Mouse (Mus musculus) lung, embryonic 15.5 days (tissue): ENCODE data around the gene Pdss2. TPM values are rescaled to one million over a fixed set of nuclear protein-coding genes. Genes with fewer than 3 reads are reported as not detected.

Experiments used
- ATAC-seq: fragments of 200-750 bp; cut with Nextera tagmentation; 2 replicates; pipeline ENCODE4 v1.8.0; 2017; ENCODE audit warnings: moderate number of reproducible peaks, borderline replicate concordance; ENCODE audit not compliant: low FRiP score, low TSS enrichment; ENCODE audit errors: extremely low read depth
- H3K27ac ChIP-seq: fragments of 300-500 bp; sonication (generic); 2 replicates; pipeline ENCODE4 v1.5.1; 2015; ENCODE audit warnings: moderate library complexity, mild to moderate bottlenecking, inconsistent platforms
- H3K27me3 ChIP-seq: fragments of 300-500 bp; sonication (generic); 2 replicates; pipeline ENCODE4 v1.6.1; 2015; ENCODE audit warnings: inconsistent platforms
- H3K36me3 ChIP-seq: fragments of 300-500 bp; sonication (generic); 2 replicates; pipeline ENCODE4 v1.6.1; 2015; ENCODE audit warnings: inconsistent platforms
- H3K4me1 ChIP-seq: fragments of 300-500 bp; sonication (generic); 2 replicates; pipeline ENCODE4 v1.6.1; 2015; ENCODE audit warnings: inconsistent platforms
- H3K4me2 ChIP-seq: fragments of 300-500 bp; sonication (generic); 2 replicates; pipeline ENCODE4 v1.6.1; 2015; ENCODE audit warnings: inconsistent platforms, mild to moderate bottlenecking, moderate library complexity
- H3K4me3 ChIP-seq: fragments of 300-500 bp; sonication (generic); 2 replicates; pipeline ENCODE4 v1.5.1; 2015; ENCODE audit warnings: mild to moderate bottlenecking, inconsistent platforms
- H3K9ac ChIP-seq: fragments of 300-500 bp; sonication (generic); 2 replicates; pipeline ENCODE4 v1.6.1; 2015; ENCODE audit warnings: inconsistent platforms
- H3K9me3 ChIP-seq: fragments of 300-500 bp; sonication (generic); 2 replicates; pipeline ENCODE4 v1.6.1; 2016; ENCODE audit warnings: inconsistent platforms
- WGBS: fragments of 180-500 bp; shearing (Covaris S2); methylation state at CpG from one replicate; pipeline ENCODE4 v1.1.7; 2015; 5-methylcytosine and 5-hydroxymethylcytosine counted together
- polyA plus RNA-seq: library from polyadenylated mRNA; unstranded; fragments of >200 nt; fragmentation: Nextera tagmentation; extraction: Ambion mirVana; gene quantifications from 2 replicates; pipeline ENCODE4 v1.2.1, GENCODE M21; 2015

Pdss2 gene
- polyA plus RNA-seq, 1 experiment from 2014 or later: 11.9 TPM

DNA sequence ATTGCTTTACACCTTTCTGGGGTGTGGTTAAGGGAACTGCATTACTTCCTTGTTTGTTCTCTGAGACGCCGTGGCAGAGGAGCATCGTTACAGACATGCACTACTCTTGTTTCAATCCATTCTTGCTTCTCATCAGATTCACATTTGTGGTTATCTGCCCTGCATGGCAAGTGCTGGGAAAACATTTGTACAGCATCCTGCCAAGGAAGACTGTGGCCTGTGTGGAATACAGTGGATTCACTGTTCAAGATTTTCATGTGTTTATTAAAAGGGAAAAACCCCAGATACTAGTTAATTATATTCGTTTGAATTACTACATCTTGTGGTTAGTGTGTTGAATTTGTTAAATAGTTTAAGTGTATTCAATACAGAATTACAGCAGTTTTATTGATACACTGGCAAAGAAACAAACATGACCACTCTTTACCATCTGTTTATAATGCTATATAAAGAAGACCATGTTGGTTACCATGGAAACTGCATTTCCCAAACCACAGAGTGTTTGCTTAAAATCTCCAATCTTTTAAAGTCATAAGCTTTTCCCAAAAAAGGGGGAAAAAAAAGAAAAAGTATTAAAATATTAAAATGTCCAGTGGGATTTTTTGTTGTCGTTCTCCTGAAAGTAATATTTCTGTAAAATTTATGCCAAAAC lies 58.5 kb downstream of the Pdss2 start:
- Histone ChIP-seq H3K36me3 (no peaks in the 10 kb centered on the region), H3K9me3 (no peaks in the 10 kb centered on the region), H3K4me1 (no peaks in the 10 kb centered on the region), H3K9ac (no peak overlapping the region), H3K27ac (no peak overlapping the region), H3K27me3 (no peaks in the 10 kb centered on the region), H3K4me3 (no peak overlapping the region), H3K4me2 (no peak overlapping the region)
- ATAC-seq: no peak
- WGBS: 74% methylated on average over 5 of the region's 5 CpGs

- Histone ChIP-seq H3K4me2 (no peak overlapping the region), H3K36me3 (no peaks in the 10 kb centered on the region), H3K9me3 (no peaks in the 10 kb centered on the region), H3K27ac (no peak overlapping the region), H3K4me1 (no peaks in the 10 kb centered on the region), H3K4me3 (no peak overlapping the region), H3K9ac (no peak overlapping the region), H3K27me3 (no peaks in the 10 kb centered on the region)
- 55% methylated on average over 1 of the region's 1 CpGs for WGBS
- ATAC-seq: no peak
These were observed 64.3 kb downstream of the Pdss2 start for GRCm38 (mm10) chr10:43285541-43285940.

- Histone ChIP-seq H3K4me1 (no peaks in the 10 kb centered on the region), H3K4me3 (no peak overlapping the region), H3K4me2 (no peak overlapping the region), H3K36me3 (no peaks in the 10 kb centered on the region), H3K27ac (no peak overlapping the region), H3K27me3 (no peaks in the 10 kb centered on the region), H3K9ac (no peak overlapping the region), H3K9me3 (no peaks in the 10 kb centered on the region)
- WGBS: 65% methylated on average over 2 of the region's 2 CpGs
- no peak for ATAC-seq
These were observed 69.4 kb downstream of the Pdss2 start for GRCm38 (mm10) chr10:43290638-43291230.

DNA sequence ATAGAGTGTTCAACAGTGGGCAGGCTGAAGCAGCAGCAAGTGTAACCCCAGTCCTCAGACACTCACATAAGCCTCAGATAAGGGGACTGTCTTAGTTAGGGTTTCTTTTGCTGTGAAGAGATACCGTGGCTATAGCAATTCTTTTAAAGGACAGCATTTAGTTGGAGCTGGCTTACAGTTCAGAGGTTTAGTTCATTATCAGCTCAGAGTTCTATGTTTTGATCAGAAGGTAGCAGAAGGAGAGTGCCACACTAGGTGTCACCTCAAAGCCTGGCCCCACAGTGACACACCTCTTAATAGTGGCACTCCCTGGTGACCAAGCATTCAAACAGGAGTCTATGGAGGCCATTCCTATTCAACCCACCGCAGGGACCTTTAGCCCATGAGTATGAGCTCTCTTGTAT lies 70.0 kb downstream of the Pdss2 start:
- ATAC-seq: no peak
- no peaks in the 10 kb centered on the region for H3K36me3 ChIP-seq
- WGBS: 63% methylated on average over 2 of the region's 2 CpGs
- no peak overlapping the region for H3K27ac ChIP-seq
- H3K4me3 ChIP-seq: no peak overlapping the region
- H3K4me1 ChIP-seq: no peaks in the 10 kb centered on the region
- H3K4me2 ChIP-seq: no peak overlapping the region
- no peaks in the 10 kb centered on the region for H3K27me3 ChIP-seq
- no peak overlapping the region for H3K9ac ChIP-seq
- H3K9me3 ChIP-seq: no peaks in the 10 kb centered on the region

DNA sequence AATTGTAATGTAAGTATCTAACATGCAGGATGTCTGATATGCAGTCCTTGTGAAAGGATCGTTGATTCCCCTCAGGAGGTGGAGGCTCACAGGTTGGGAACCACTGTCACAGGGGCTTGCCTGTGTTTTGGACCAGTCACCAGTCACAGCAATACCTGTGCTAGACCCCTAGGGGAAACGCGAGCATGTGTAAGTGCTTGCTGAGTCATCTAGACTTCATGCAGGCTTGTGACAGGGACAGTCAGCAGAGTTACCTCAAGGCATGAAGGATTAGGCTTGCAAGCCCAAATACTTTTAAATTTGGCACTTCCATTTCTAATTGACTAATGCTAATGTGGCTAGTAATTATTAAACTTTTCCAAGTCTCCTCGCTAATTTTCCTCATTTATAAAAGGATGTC lies 71.2 kb downstream of the Pdss2 start:
- H3K4me2 ChIP-seq: no peak overlapping the region
- no peak overlapping the region for H3K27ac ChIP-seq
- ATAC-seq: no peak
- H3K36me3 ChIP-seq: no peaks in the 10 kb centered on the region
- H3K4me3 ChIP-seq: no peak overlapping the region
- no peak overlapping the region for H3K9ac ChIP-seq
- no peaks in the 10 kb centered on the region for H3K9me3 ChIP-seq
- H3K27me3 ChIP-seq: no peaks in the 10 kb centered on the region
- no peaks in the 10 kb centered on the region for H3K4me1 ChIP-seq
- WGBS: 69% methylated on average over 4 of the region's 4 CpGs

DNA sequence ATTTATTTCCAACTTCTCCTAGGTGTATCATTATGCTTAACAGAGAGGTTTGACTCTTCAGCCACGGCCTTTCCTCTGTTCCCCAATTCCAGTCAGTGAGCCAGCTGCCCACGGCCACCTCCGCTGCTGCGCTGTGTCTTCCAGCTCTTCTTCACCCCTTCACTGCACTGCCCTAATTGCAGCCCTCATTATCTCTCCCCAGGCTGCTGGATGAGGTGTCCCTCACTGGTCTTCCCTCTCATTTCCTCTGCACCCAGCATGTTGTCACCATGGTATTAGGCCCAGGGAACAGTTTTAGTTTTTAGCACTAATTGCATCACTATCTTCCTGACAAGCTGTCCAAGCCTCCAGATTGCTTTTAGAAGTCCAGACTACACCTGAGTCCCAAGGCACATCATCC lies 73.0 kb downstream of the Pdss2 start:
- 72% methylated on average over 4 of the region's 4 CpGs for WGBS
- Histone ChIP-seq H3K36me3 (no peaks in the 10 kb centered on the region), H3K9ac (no peak overlapping the region), H3K27ac (no peak overlapping the region), H3K4me2 (no peak overlapping the region), H3K9me3 (no peaks in the 10 kb centered on the region), H3K4me3 (no peak overlapping the region), H3K27me3 (no peaks in the 10 kb centered on the region), H3K4me1 (no peaks in the 10 kb centered on the region)
- no peak for ATAC-seq

DNA sequence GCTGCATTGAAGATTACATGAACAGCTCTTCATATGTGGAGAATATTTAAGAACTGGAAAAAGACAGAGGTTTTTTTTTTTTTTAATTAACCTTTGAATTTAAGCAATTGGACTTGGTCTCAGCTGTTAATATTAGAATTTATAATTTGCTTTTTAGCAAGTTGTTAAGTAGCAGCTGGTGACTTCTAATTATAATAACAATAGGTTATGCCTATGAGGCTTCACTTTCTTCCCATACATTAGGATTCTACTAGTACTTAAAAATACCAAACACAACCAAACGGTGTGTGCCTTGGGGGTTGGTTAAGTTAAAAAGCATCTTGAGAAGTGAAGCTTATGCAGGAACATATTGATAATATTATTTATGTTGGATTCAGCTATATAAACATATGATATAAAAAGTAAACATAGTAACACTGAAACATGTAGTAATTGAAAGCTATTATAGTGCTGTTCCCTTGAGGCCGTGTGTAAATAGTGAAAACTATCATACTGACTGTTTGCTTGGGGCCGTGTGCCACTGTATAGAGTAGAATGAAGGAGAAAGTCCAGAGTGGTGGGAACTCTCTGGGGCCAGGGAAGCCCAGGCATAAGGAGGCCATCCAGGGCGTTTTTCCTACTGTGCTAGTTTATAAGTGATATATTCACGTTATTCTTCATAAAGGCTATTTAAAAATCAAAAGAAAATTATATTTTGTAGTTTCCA lies 87.0 kb downstream of the Pdss2 start:
- Histone ChIP-seq H3K27ac (no peak overlapping the region), H3K9me3 (no peaks in the 10 kb centered on the region), H3K4me3 (no peak overlapping the region), H3K27me3 (no peaks in the 10 kb centered on the region), H3K4me1 (no peaks in the 10 kb centered on the region), H3K9ac (no peak overlapping the region), H3K36me3 (no peaks in the 10 kb centered on the region), H3K4me2 (no peak overlapping the region)
- WGBS: 59% methylated on average over 5 of the region's 5 CpGs
- no peak for ATAC-seq

- no peak for ATAC-seq
- no peak overlapping the region for H3K9ac ChIP-seq
- H3K36me3 ChIP-seq: no peaks in the 10 kb centered on the region
- H3K4me2 ChIP-seq: no peak overlapping the region
- no peak overlapping the region for H3K4me3 ChIP-seq
- WGBS: 43% methylated on average over 10 of the region's 10 CpGs
- no peaks in the 10 kb centered on the region for H3K4me1 ChIP-seq
- H3K27ac ChIP-seq: no peak overlapping the region
- no peaks in the 10 kb centered on the region for H3K9me3 ChIP-seq
- no peaks in the 10 kb centered on the region for H3K27me3 ChIP-seq
These were observed 89.6 kb downstream of the Pdss2 start for GRCm38 (mm10) chr10:43310781-43311392.

- H3K27ac ChIP-seq: no peak overlapping the region
- no peaks in the 10 kb centered on the region for H3K36me3 ChIP-seq
- H3K4me3 ChIP-seq: no peak overlapping the region
- no peak for ATAC-seq
- no peaks in the 10 kb centered on the region for H3K4me1 ChIP-seq
- H3K9me3 ChIP-seq: no peaks in the 10 kb centered on the region
- no peak overlapping the region for H3K4me2 ChIP-seq
- no peaks in the 10 kb centered on the region for H3K27me3 ChIP-seq
- H3K9ac ChIP-seq: no peak overlapping the region
- 59% methylated on average over 2 of the region's 2 CpGs for WGBS
These were observed 90.9 kb downstream of the Pdss2 start for GRCm38 (mm10) chr10:43312211-43312610.

DNA sequence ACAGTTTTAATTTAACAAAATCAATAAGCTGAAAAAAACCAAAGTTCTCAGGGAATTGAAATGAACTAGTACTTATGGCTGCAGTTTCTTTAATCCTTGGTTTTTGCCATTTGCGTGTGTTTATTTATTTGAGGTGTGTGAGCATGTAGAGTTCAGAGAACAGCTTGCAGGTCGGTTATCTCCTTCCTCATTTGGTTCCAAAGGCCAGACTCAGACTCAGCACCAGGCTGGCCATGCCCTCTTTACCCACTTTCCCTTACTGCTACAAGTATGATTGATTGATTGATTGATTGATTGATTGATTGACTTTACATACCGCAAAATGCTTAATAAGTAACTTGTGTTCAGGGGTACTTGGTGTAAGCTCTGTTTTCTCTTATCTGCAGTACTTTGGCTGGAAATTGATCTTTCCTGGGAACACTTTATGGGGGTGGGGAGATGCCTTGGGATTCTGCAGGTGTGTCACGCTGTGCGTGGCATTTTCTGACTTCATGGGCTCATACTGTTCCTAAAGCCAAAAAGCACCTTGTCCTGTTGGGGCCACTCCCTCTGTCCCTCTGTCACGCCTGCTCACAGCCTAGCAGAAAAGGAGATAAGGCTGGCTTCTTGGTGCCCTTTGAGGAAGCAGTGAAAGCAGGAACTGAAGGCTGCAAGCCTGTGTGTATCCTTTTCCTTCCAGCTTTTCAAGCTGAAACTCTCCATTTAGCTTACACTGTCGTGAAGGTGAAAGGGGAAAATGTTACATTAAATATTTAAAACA lies 91.6 kb downstream of the Pdss2 start:
- Histone ChIP-seq H3K9me3 (no peaks in the 10 kb centered on the region), H3K36me3 (no peaks in the 10 kb centered on the region), H3K4me1 (no peaks in the 10 kb centered on the region), H3K27ac (no peak overlapping the region), H3K27me3 (no peaks in the 10 kb centered on the region), H3K4me2 (no peak overlapping the region), H3K4me3 (no peak overlapping the region), H3K9ac (no peak overlapping the region)
- WGBS: 35% methylated on average over 7 of the region's 7 CpGs
- ATAC-seq: no peak

DNA sequence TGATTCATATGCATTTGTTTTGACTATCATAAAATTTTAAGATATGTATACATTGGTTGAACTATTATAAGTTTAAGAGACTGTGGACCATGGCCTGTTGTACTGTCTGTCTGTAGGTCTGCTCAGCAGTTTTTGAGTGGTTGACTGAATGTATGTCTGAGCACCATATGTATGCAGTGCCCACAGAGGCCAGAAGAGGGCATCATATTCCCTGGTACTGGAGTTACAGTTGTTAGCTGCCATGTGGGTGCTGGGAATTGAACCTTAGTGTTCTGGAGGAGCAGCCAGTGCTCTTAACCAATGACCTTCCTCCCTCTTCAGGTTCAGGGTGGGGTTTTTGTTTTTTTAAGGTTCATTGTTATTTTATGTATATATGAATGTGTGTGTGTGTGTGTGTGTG lies 93.9 kb downstream of the Pdss2 start:
- H3K4me1 ChIP-seq: no peaks in the 10 kb centered on the region
- ATAC-seq: no peak
- no peaks in the 10 kb centered on the region for H3K36me3 ChIP-seq
- no peak overlapping the region for H3K4me2 ChIP-seq
- no peak overlapping the region for H3K4me3 ChIP-seq
- H3K27ac ChIP-seq: no peak overlapping the region
- H3K9ac ChIP-seq: no peak overlapping the region
- H3K9me3 ChIP-seq: no peaks in the 10 kb centered on the region
- no peaks in the 10 kb centered on the region for H3K27me3 ChIP-seq
